Mouse (Mus musculus): ENCODE results near the gene Mettl24.

Gene Mettl24

GRCm38 (mm10) chr10:40684326-40684725 is 1.2 kb downstream of the Mettl24 start:
- no peak for DNase-seq (ENCODE audit: low read depth, low spot score)

DNA sequence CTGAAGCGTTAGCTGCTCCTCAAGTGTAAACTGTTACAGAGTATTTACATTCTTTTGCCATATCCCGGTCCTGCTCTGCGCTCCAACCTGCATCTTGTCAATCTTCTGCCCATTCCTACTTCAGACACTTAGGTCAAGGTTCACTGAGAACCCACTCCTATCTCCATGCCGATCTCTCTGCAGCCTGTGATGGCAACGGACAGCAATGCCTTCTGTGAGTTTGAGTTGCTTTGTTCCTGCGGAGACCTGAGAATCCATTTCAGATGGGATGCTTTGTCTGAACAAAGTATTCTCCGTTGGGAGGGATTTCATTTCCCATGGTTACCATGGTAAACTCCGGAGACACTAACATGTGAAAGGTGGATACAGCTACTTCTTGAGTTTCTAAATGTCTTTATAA is 2.6 kb downstream of the Mettl24 start:
- DNase-seq (ENCODE audit: low read depth, low spot score): no peak

- no peak for DNase-seq (ENCODE audit: low read depth, low spot score)
Measured at GRCm38 (mm10) chr10:40686976-40687375, 3.9 kb downstream of the Mettl24 start.

GRCm38 (mm10) chr10:40687407-40687806 is 4.3 kb downstream of the Mettl24 start:
- no peak for DNase-seq (ENCODE audit: low read depth, low spot score)

DNA sequence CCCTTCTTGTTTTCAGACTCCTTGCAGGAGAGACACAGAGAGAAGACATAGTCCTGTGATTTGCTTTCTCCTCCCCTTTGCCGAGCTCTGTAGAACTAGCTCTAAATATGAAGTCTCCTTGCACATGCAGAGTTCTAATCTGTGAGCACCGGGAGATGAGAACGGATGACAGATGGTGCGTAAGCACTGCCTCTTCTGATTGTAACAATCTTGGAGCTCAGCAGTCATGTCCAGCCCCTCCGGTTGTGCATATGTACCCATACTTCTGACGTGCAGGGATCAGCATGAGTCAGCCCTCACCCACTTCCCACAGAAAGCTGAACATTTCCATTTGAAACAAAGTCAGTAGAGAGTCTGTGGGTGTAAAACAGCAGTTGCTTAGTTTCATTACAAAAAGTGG is 5.2 kb downstream of the Mettl24 start:
- DNase-seq (ENCODE audit: low read depth, low spot score): peak; percentile 30

GRCm38 (mm10) chr10:40688873-40689272 is 5.8 kb downstream of the Mettl24 start:
- DNase-seq (ENCODE audit: low read depth, low spot score): no peak

- DNase-seq (ENCODE audit: low read depth, low spot score): no peak
Measured at GRCm38 (mm10) chr10:40698652-40699051, 15.6 kb downstream of the Mettl24 start.

DNA sequence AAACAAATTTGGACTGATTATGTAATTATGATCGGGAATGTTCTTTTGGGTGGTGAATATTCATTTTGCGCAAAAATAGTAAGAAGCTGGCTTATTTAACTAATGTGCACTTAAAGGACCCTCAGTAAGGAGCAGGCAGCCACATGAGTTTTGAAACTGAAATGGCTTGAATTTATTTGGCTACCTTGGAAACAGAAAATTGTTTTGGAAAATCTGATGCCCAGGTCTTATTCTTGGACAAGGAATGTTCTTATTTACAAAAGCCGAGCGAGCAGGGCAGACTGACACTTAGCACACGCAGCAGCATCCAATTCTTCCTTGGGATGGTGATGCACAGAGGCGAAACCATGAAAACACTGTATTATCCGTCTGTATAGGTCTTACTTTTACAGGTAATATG is 28.0 kb downstream of the Mettl24 start:
- no peak for DNase-seq (ENCODE audit: low read depth, low spot score)

GRCm38 (mm10) chr10:40713018-40713608 is 30.0 kb downstream of the Mettl24 start:
- DNase-seq (ENCODE audit: low read depth, low spot score): peak; percentile 74

DNA sequence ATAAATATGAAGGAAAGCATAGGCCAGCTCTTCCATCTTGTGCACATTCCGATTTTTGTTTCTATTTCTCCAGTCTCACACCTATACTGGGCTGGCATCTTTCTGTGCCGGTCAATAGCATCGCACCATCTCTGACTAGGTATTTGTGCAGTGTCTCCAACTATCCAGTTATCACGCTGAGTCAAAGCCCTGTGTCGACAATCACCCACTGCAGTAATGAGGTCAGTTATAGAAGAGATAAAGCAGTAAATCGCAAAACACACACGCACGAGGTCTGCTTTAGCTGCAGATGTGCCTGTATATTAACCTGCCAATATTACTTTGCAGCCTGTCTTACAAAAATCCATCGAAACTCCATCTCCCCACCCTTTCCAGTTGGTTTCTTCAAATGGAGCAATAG is 30.7 kb downstream of the Mettl24 start:
- no peak for DNase-seq (ENCODE audit: low read depth, low spot score)

DNA sequence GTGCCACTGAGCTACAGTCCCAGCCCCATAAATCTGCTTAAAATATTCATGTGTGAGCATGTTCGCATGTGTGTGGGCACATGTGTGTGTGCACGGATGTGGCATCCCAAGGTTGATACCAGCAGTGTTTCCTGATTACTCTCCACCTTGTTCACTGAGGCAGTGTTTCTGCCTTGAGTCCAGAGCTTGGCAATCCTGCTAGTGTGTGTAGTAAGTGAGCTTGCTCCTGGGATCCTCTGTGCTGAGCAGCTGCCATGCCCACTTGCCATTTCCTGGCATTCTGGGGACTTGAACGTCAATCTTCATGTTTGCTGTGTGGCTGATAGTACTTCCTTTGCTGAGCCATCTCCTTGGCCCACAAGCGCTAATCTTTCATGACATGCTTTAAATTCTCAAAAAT is 32.1 kb downstream of the Mettl24 start:
- no peak for DNase-seq (ENCODE audit: low read depth, low spot score)

DNA sequence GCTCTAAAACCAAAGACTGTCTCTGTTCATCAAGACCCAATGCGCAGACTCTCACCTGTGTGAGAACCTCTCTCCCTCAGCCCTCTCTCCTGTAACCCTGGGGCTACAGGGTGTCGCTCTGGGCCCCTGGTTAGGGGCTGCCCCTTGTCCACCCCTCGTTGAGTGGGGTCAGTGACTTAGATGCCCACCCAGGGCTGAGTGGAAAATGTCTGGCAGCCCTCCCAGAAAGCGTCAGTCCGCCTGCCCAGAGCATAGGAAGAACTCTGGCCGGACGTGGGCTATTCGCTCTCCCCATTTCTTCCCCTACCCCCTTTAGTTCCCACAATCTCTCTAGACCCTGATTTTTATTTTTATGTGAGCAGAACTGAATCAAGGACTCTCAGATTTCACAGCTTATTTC is 33.2 kb downstream of the Mettl24 start:
- no peak for DNase-seq (ENCODE audit: low read depth, low spot score)

DNA sequence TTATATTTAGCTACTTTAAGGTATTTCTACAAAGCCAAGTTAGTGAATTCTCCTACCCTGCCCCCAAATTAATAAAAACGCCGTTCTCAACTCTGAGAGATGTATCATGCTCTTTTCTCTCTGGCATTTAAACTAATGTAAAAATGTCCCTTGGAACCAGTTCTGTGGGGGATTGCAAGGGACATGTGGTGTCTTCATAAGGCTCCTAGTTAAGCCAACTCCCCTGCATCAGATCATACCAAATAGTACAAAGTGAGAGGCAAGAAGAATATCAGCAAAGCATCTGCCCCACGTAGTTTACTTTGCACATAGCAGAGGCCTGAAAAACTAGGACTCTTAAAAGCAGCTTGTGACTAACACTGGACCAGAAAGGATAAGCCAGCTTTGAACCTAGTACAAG is 33.6 kb downstream of the Mettl24 start:
- DNase-seq (ENCODE audit: low read depth, low spot score): no peak

- DNase-seq (ENCODE audit: low read depth, low spot score): no peak
Measured at GRCm38 (mm10) chr10:40718362-40718761, 35.3 kb downstream of the Mettl24 start.

GRCm38 (mm10) chr10:40719062-40719461 is 36.0 kb downstream of the Mettl24 start:
- DNase-seq (ENCODE audit: low read depth, low spot score): no peak

GRCm38 (mm10) chr10:40720883-40721282 is 37.8 kb downstream of the Mettl24 start:
- DNase-seq (ENCODE audit: low read depth, low spot score): no peak

- no peak for DNase-seq (ENCODE audit: low read depth, low spot score)
Measured at GRCm38 (mm10) chr10:40724342-40724741, 41.3 kb downstream of the Mettl24 start.

GRCm38 (mm10) chr10:40725066-40725465 is 42.0 kb downstream of the Mettl24 start:
- DNase-seq (ENCODE audit: low read depth, low spot score): no peak

DNA sequence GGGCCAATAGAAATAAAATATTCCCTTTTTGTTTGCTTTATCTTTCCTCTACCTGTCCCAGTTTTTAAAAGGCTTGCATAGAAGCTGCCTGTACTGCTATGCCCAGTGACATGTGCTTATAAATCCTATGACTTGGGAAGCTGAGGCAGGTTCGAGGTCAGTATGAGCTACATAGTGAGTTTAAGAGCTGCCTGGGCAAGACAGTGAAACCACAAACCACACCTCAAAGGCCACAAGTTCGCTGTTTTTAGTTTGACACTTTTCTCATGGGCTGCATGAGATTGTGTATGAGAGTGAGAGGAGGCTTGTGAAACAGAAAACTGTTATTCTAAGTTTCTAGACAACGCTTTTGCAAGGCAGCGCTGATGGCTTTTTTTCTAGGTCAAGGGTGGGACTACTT is 42.4 kb downstream of the Mettl24 start:
- DNase-seq (ENCODE audit: low read depth, low spot score): no peak

GRCm38 (mm10) chr10:40726288-40726902 is 43.3 kb downstream of the Mettl24 start:
- no peak for DNase-seq (ENCODE audit: low read depth, low spot score)

- DNase-seq (ENCODE audit: low read depth, low spot score): no peak
Measured at GRCm38 (mm10) chr10:40726989-40727388, 43.9 kb downstream of the Mettl24 start.

GRCm38 (mm10) chr10:40730200-40730599 is 47.1 kb downstream of the Mettl24 start:
- no peak for DNase-seq (ENCODE audit: low read depth, low spot score)

GRCm38 (mm10) chr10:40733291-40733690 is 50.2 kb downstream of the Mettl24 start:
- no peak for DNase-seq (ENCODE audit: low read depth, low spot score)

DNA sequence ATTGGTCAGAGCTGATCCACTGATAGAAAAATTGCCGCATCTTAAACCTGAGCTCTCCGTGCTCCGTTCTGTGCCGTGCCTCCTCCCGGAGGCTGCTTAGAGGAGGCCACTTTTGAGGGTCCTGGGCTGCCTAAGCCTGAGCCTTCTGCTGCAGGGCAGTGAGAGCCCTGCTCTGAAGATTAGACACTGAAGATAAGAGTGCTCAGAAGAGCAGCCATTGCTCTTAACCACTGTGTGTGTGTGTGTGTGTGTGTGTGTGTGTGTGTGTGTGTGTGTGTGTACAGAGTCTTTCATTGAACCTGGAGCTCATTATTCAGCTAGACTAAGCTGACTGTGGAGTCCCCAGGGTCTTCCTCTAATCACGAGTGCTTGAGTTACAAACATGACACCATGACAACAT is 53.1 kb downstream of the Mettl24 start:
- DNase-seq (ENCODE audit: low read depth, low spot score): no peak

Measured in CD4-positive helper T cell, adult 2 months (primary cell).